Mouse (Mus musculus) spleen, embryonic (tissue): ENCODE data around the gene Sgce.
"Not testable (repeated sequence)": the region's sequence is repeated elsewhere in the genome, so short reads cannot be mapped to it uniquely, and the experiment has no call there.

Experiments used
- CTCF ChIA-PET: fragments of 350-600 bp; sonication (Branson Sonifier 250); formaldehyde crosslinking; loops from one replicate; lab custom pipeline; 2022; lab: Charles Lee

The Sgce gene

DNA sequence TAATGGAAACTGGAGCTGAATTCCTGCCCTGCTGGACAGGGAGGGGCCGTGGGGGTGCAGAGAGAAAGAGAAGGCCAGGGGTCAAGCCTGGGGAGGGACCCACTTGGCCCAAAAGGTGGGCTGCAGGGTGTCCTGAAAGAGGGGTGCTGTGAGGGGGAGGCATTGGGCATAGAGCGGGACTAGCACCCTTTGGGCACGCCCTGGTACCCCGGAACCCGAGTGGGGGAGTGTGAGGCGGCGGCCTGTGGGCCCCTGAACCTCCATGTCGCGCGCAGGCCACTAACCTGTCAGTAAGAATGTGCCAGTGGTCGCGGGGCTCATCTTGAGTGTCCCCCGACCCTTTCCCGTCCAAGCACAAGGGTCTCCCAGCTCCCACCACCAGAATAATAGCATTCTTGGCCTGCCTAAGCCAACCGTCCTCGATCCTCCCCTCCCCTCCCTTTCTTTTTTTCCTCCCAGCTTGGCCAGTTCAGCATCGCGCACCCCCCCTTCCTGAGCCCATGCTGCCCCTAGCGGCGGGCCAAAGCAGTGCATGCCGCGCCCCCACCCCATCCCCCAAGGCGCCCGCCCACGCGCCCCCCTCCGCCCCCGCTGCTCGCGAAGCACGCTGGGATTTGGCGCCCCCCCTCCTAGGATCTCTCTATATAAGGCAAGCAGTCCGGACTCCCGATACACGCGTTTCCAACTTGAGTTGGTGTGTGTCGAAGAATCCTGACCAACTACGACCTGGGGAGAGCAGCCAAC is at the start of gene Sgce, which contains the start of gene Peg10:
Sgce (minus strand) TSS at position 512 of the 744 bp plus-strand sequence.
Peg10 (plus strand) TSS at position 611 of the 744 bp plus-strand sequence.
- CTCF ChIA-PET: no interaction called here

DNA sequence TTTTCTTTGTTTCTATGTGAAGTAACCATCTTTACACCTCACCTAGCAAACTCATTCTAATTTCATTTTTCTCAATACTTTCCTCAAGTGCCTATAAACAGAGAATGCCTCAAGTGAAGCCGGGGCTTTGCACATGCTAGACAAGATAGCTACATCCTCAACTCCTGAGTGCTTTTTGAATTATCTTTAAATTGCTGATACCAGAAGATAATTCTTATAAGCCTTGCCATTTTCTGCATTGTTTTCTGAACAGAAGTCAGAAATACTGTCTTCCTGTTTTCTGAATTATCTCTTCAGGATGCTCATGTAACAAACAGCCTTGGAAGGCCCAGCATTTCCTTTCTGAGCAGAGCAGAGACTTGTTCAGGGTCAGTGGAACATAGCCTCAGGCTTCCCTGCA is 49.3 kb upstream of the Sgce start:
- CTCF ChIA-PET: no interaction called here

- CTCF ChIA-PET: no interaction called here
Observed at GRCm38 (mm10) chr6:4762252-4762651, 15.2 kb upstream of the Sgce start.

- CTCF ChIA-PET: not testable (repeated sequence)
Observed at GRCm38 (mm10) chr6:4761415-4762142, 14.6 kb upstream of the Sgce start.

DNA sequence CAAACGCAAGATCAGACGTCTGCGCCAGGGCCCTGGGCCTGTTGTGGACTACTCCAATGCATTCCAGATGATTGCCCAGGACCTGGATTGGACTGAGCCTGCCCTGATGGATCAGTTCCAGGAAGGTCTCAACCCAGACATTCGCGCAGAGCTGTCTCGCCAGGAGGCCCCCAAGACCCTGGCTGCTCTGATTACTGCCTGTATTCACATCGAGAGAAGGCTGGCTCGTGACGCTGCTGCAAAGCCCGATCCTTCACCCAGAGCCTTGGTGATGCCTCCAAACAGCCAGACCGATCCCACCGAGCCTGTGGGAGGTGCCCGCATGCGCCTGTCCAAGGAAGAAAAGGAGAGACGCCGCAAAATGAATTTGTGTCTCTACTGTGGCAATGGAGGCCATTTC is 7.9 kb upstream of the Sgce start:
- CTCF ChIA-PET: no interaction called here

- CTCF ChIA-PET: no interaction called here
Observed at GRCm38 (mm10) chr6:4754286-4754685, 7.3 kb upstream of the Sgce start.

- CTCF ChIA-PET: no interaction called here
Observed at GRCm38 (mm10) chr6:4751355-4751754, 4.3 kb upstream of the Sgce start.

DNA sequence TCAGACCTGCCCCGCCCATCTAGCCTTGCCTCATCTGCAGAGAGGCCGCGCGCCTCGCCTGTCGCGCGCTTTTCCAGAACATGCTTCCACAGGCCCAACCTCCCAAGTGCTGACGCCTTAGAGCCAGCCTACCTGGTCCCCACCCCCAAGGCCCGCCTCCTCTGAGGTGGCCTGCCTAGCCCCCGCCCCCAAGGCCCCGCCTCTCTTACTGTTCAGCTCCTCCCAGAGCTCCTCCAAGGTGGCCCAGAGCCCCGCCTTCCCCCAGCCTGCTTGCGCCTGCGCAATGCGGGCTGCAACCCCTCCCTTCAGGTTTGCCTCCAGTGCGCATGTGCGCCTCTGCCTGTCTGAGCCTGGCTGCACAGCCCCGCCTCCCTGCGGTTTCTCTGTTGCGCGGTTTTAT is 2.1 kb upstream of the Sgce start:
- CTCF ChIA-PET: no interaction called here

DNA sequence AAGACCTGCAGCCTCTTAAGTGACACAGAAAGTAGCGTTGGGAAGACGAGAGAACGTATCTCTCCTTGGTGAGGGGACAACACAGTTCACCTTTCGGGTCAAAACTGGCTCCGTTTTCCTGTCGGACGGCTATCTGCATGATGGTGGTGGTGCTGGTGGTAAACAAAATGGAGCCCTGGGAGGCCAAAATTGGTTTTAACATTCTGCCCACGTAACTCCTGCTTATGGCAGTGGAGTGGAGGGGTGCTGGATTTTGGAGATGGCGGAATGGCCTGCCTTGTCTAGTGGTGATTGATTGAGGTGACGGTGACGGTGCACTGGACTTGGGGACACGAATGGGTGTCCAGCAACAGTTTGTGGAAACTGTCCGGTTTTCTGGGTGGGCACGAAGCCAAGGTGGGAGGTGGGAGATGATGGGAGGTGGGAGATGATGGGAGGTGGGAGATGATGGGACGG is 1.5 kb upstream of the Sgce start:
- CTCF ChIA-PET: no interaction called here

GRCm38 (mm10) chr6:4747677-4748505 is 884 bp upstream of the Sgce start:
- CTCF ChIA-PET: no interaction called here

DNA sequence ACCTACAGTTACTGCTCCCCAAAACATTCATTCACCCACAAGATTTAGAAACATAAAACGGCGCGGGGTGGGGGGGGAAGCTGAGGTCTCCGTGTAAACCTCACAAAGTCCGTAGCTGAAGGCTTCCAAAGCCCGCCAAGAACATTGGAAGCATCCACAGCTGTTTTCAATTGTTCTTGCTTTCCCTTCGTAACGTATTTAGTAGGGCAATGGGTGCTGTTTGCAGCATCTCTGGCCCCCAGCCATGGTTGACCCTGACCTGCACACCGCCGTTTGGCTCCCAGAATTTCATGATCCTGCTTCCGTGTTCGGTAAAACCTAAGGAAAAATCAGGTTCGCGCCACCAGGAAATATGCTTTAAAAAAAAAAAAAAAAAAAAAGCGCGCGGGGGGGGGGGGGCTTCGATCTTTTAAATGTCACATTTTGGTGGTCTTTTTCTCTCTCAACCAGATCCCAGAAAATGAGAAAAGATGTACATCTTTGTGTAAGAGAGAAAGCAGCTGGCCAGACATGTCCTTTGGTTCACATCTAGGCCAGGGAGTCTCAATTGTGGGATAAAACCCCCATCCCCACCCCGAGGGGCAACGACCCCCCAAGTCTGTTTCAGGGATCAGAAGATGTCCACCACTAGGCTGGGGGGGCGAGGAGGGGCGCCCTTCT is 841 bp downstream of the Sgce start:
- CTCF ChIA-PET: interaction anchor here (0.6 kb wide), 1 partner anchor 114 kb away, joined by 13 read pairs; no protein-coding TSS in a partner anchor

DNA sequence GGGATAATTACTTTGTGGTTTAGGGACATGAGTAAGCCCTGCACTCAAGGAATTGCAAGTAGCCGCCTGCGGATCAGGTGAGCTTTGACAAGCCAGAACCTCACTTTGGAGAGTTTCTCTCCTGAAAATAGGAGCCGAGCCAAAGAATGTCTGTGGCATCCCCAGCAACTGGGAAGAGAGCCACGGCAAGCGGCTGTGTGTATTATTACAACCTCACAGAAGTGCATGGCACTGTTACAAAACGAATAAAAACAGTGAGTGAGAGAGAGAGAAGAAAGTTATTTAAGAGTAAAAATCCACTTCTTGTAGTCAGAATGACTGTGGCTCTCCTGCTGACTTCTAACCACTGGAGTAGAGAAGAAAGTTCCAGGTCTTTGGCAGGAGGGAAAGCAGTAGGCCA is 6.5 kb downstream of the Sgce start:
- CTCF ChIA-PET: no interaction called here

- CTCF ChIA-PET: interaction anchor here (0.6 kb wide), 1 partner anchor 12 kb away, joined by 6 read pairs; no protein-coding TSS in a partner anchor
Observed at GRCm38 (mm10) chr6:4739522-4740355, 7.3 kb downstream of the Sgce start.

GRCm38 (mm10) chr6:4738717-4739116 is 8.3 kb downstream of the Sgce start:
- CTCF ChIA-PET: no interaction called here

GRCm38 (mm10) chr6:4738034-4738629 is 8.9 kb downstream of the Sgce start:
- CTCF ChIA-PET: no interaction called here

DNA sequence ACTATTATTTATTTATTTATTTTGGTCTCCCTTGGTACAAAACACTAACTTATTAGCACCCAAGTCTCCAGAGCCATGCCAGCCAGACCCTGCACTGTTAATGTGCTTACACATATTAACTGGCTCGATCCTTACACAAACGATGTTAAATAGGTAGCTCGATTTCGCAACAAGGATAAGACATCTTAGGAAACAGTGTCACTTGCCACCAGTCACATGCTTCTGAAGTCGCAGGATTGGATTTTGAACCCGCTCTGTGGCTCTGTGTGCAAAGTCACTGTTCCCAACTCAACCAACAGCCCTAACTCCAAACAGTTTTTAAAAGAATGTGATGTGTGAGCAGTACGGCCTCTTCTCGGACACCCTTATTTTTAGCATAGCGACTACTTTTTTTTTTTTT is 10.6 kb downstream of the Sgce start:
- CTCF ChIA-PET: no interaction called here

DNA sequence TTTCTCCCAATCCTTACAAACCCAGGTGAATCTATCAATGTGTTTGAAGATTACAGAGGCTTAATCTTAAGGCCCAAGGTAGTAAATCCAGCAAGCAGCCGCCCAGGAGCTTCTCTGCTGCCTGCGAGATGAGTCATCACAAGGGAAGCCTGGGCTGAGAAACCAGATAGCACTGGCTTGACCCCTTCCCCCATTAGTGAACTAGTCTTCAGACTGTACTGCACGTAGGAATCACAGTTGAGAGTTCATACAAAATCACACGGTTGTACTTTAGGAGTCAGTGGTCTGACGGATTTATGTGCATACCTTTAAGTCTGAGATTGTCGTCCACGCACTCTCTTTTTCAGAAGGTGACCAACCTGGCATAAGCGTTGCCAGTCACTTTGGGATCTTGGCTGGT is 13.8 kb downstream of the Sgce start:
- CTCF ChIA-PET: no interaction called here

GRCm38 (mm10) chr6:4731675-4732074 is 15.3 kb downstream of the Sgce start:
- CTCF ChIA-PET: no interaction called here

DNA sequence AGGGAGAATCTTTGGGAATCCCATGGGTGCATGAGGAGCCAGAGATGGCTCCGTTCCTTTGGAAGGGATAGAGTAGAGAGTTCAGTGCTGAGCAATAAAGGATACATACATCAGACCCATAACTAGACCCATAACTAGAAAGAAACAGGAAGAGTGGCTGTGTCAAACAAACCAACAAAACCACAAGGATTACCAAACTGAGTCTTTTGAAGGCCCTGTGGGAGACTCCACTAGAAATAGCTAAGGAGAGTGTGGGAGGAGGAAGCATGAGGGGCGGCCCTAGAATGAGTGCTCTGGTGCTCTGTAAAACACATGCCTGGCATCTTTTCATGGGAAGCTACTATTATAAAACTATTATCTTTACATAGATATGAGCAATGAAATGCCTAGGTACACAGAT is 18.7 kb downstream of the Sgce start:
- CTCF ChIA-PET: no interaction called here
